Mouse (Mus musculus): ENCODE data around the gene Mgam. TPM values are rescaled to one million over a fixed set of nuclear protein-coding genes. Genes with fewer than 3 reads are reported as not detected.

Mgam gene
- polyA plus RNA-seq, 1 experiment from 2014 or later: not detected

DNA sequence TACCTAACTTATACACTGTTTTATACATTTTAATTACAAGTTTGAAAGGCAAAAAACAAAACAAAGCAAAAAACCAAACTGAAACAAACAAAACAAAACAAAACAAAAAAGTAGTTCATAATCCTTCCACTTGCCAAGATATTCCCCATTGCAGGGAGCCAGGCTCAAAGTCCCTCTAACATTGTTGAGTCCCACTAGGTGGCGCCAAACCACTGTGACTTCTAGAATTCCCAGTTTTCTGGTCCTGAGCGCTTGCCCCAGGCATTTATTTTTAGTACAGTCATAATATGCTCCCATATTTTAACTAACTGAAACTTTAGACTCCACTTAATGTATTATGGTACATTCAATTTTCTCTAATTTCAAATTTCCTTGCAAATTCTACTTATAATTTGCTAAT, 10.7 kb upstream of the Mgam start:
- Histone ChIP-seq H3K36me3 (ENCODE audit: control insufficient read depth, insufficient read depth, low read length) (no peaks in the 10 kb centered on the region), H3K27ac (ENCODE audit: low read length) (no peak overlapping the region), H3K9me3 (replicated peaks; ENCODE audit: control insufficient read depth, low read length, poor library complexity, severe bottlenecking) (no peaks in the 10 kb centered on the region), H3K27me3 (ENCODE audit: control insufficient read depth, insufficient read depth, low read depth, low read length) (no peaks in the 10 kb centered on the region), H3K4me2 (ENCODE audit: low read length) (no peak overlapping the region), H3K4me3 (ENCODE audit: low read depth, low read length) (no peak overlapping the region), H3K4me1 (ENCODE audit: control insufficient read depth, insufficient read depth, low read length) (no peaks in the 10 kb centered on the region), H3K9ac (ENCODE audit: low read depth, low read length) (no peak overlapping the region)
- 18% methylated on average over 2 of the region's 2 CpGs for WGBS
- ATAC-seq: peak; percentile 56; the same call in 1 of the 2 replicates

DNA sequence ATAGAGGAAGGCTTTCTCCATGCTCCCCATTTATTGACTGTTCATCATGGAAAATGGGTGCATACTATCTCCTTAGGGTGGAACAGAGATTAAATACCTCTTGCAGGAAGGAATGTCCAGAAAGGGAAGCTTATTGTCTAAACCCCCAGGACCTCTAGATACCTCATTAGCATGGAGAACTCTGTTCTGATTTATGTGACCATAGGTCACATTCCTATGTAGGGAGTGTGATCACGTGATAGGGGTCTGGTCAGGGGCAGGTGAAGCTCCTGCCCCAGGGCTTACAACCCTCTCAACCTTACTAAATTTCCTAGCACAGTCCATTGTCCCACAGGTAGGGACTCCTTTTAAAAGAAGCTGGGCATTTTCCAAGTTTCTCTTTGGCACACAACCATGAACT, 2.5 kb upstream of the Mgam start:
- 69% methylated on average over 1 of the region's 1 CpGs for WGBS
- H3K36me3 ChIP-seq (ENCODE audit: control insufficient read depth, insufficient read depth, low read length): no peaks in the 10 kb centered on the region
- H3K27me3 ChIP-seq (ENCODE audit: control insufficient read depth, insufficient read depth, low read depth, low read length): no peaks in the 10 kb centered on the region
- H3K9me3 ChIP-seq (replicated peaks; ENCODE audit: control insufficient read depth, low read length, poor library complexity, severe bottlenecking): no peaks in the 10 kb centered on the region
- H3K4me3 ChIP-seq (ENCODE audit: low read depth, low read length): no peak overlapping the region
- H3K4me1 ChIP-seq (ENCODE audit: control insufficient read depth, insufficient read depth, low read length): no peaks in the 10 kb centered on the region
- no peak overlapping the region for H3K9ac ChIP-seq (ENCODE audit: low read depth, low read length)
- no peak overlapping the region for H3K27ac ChIP-seq (ENCODE audit: low read length)
- ATAC-seq: no peak
- H3K4me2 ChIP-seq (ENCODE audit: low read length): no peak overlapping the region

DNA sequence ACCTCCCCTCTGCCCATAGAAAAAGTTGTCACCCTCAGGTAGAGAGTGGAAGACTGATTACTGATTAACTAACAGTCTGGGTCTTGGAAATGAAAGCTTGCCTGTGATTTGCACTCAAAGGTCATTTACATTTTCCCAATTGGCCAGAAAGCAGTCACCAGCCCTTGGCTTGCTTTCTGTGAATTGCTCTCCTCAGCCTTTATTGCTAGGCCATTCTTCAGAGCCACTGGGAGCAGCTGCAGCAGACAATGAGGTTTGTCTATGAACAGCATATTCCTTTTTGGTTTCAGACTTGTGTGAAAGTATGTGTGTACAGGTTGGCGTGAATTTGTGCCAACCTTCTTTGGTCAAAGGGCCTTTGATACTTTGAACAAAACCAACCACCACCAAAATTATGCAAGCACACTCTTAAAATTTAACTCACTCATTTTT, 6.0 kb downstream of the Mgam start:
- WGBS: 48% methylated on average over 1 of the region's 1 CpGs
- ATAC-seq: no peak
- no peak overlapping the region for H3K27ac ChIP-seq (ENCODE audit: low read length)

DNA sequence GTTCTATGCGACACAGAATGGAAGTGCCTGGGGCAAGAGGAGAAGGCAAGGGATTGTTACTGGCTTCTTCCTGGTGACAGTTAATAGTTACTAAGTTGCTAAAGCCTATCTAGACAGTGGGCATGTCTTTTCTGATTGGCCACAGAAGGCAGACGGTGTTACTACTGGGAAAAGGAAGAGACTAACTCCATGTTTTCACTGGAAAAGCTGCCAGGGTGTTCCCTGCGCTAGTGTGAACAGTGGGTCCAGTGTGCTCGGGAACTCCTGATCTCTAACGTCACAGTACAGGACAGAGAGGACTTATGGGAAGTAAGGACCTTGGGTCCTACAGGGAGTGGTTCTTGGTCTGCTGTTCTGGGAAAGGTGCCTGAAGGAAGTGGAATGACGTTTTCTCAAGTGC, 6.9 kb downstream of the Mgam start:
- Histone ChIP-seq H3K4me3 (ENCODE audit: low read depth, low read length) (no peak overlapping the region), H3K27me3 (ENCODE audit: control insufficient read depth, insufficient read depth, low read depth, low read length) (no peaks in the 10 kb centered on the region), H3K4me1 (ENCODE audit: control insufficient read depth, insufficient read depth, low read length) (no peaks in the 10 kb centered on the region), H3K9ac (ENCODE audit: low read depth, low read length) (no peak overlapping the region), H3K27ac (ENCODE audit: low read length) (no peak overlapping the region), H3K4me2 (ENCODE audit: low read length) (no peak overlapping the region), H3K9me3 (replicated peaks; ENCODE audit: control insufficient read depth, low read length, poor library complexity, severe bottlenecking) (no peaks in the 10 kb centered on the region), H3K36me3 (ENCODE audit: control insufficient read depth, insufficient read depth, low read length) (no peaks in the 10 kb centered on the region)
- 82% methylated on average over 6 of the region's 6 CpGs for WGBS
- no peak for ATAC-seq

More for the DNA sequence above, 6.0 kb downstream of the Mgam start:
- H3K9ac ChIP-seq (ENCODE audit: low read depth, low read length): no peak overlapping the region
- no peaks in the 10 kb centered on the region for H3K36me3 ChIP-seq (ENCODE audit: control insufficient read depth, insufficient read depth, low read length)
- no peaks in the 10 kb centered on the region for H3K4me1 ChIP-seq (ENCODE audit: control insufficient read depth, insufficient read depth, low read length)
- H3K4me3 ChIP-seq (ENCODE audit: low read depth, low read length): no peak overlapping the region
- H3K9me3 ChIP-seq (replicated peaks; ENCODE audit: control insufficient read depth, low read length, poor library complexity, severe bottlenecking): no peaks in the 10 kb centered on the region
- H3K27me3 ChIP-seq (ENCODE audit: control insufficient read depth, insufficient read depth, low read depth, low read length): no peaks in the 10 kb centered on the region
- no peak overlapping the region for H3K4me2 ChIP-seq (ENCODE audit: low read length)

DNA sequence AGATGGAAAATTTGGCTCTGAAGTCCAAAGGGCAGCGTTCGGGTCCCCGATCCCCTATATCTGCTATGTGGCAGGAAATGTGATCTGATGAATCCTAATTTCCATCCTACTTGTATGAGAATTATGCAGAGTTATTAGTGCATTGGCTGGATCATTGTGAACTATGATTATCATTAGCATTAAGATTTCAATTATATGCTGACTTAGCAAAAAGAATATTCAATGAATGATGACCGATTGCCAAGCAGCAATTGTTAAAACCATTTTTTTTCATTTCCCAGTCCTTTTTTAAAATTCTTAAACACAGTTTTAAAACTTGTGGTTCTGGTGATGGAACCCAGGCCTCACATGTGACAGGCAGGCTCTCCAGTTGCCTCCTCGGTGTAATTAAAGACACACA, 9.1 kb downstream of the Mgam start:
- ATAC-seq: no peak
- Histone ChIP-seq H3K27ac (ENCODE audit: low read length) (no peak overlapping the region), H3K4me2 (ENCODE audit: low read length) (no peak overlapping the region), H3K9ac (ENCODE audit: low read depth, low read length) (no peak overlapping the region), H3K36me3 (ENCODE audit: control insufficient read depth, insufficient read depth, low read length) (no peaks in the 10 kb centered on the region), H3K27me3 (ENCODE audit: control insufficient read depth, insufficient read depth, low read depth, low read length) (no peaks in the 10 kb centered on the region), H3K9me3 (replicated peaks; ENCODE audit: control insufficient read depth, low read length, poor library complexity, severe bottlenecking) (no peaks in the 10 kb centered on the region), H3K4me3 (ENCODE audit: low read depth, low read length) (no peak overlapping the region), H3K4me1 (ENCODE audit: control insufficient read depth, insufficient read depth, low read length) (no peaks in the 10 kb centered on the region)
- WGBS: 92% methylated on average over 5 of the region's 5 CpGs

DNA sequence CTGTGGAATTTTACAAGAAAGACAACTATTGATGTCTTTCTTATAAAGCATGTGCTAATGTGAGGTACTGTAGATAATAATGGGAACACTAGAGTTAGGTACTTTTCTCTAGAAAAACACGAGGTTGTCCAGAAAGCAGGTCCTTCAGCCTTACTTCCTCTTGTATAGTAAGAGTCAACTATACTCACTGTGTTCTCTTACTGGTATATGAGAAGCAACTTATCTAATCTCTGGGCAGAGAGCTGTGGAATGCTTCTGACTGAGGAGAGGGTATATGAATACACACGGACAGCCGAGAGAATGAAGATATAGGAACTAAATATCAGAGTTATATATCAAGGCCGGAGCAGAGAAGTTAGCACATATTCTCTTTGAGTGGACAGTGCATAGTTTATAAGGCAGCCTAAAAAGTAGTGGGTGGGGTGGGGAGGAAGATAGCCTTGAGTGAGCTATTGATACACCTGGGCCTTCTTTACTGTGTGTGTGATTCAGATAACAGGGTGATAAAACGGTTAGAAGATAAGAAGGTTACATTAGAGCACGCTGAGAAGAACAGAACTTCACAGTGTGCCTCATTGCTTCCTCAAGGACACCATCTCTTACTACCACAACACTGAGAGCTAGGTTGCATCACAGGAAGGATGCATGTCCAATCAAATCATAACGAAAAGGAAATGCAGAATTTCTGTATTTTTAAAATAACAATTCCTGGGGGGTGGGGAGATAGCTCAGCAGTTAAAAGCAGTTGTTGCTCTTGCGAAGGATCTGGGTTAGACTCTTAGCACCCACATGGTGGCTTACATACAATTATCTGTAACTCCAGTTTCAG, 12.3 kb downstream of the Mgam start:
- H3K4me3 ChIP-seq (ENCODE audit: low read depth, low read length): no peak overlapping the region
- H3K4me2 ChIP-seq (ENCODE audit: low read length): no peak overlapping the region
- H3K9me3 ChIP-seq (replicated peaks; ENCODE audit: control insufficient read depth, low read length, poor library complexity, severe bottlenecking): no peaks in the 10 kb centered on the region
- ATAC-seq: no peak
- H3K27ac ChIP-seq (ENCODE audit: low read length): no peak overlapping the region
- H3K27me3 ChIP-seq (ENCODE audit: control insufficient read depth, insufficient read depth, low read depth, low read length): no peaks in the 10 kb centered on the region
- H3K4me1 ChIP-seq (ENCODE audit: control insufficient read depth, insufficient read depth, low read length): no peaks in the 10 kb centered on the region; the same call in 1 of the 2 replicates
- 89% methylated on average over 8 of the region's 8 CpGs for WGBS
- H3K9ac ChIP-seq (ENCODE audit: low read depth, low read length): no peak overlapping the region
- H3K36me3 ChIP-seq (ENCODE audit: control insufficient read depth, insufficient read depth, low read length): no peaks in the 10 kb centered on the region

DNA sequence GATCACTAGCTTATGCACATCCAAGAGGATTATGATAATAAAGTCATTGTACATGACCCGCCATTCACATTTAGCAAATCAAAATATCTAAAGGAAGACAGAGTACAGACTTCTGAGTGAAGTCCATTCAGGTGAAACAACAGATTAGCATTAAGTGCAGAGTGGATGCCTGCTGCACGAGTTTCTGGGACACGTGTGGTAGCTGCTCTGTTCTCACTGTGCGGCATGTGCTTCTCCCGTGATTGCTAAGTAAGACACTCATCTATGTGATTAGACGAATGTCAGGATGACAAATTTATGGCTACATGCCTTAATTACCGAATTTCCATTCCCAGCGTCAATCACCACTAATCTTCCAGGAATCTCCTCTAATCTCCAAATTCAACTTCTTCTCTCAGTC, 17.1 kb downstream of the Mgam start:
- 53% methylated on average over 8 of the region's 8 CpGs for WGBS
- no peak overlapping the region for H3K4me3 ChIP-seq (ENCODE audit: low read depth, low read length)
- H3K9ac ChIP-seq (ENCODE audit: low read depth, low read length): no peak overlapping the region
- H3K36me3 ChIP-seq (ENCODE audit: control insufficient read depth, insufficient read depth, low read length): no peaks in the 10 kb centered on the region
- no peak for ATAC-seq
- no peak overlapping the region for H3K4me2 ChIP-seq (ENCODE audit: low read length)
- H3K27me3 ChIP-seq (ENCODE audit: control insufficient read depth, insufficient read depth, low read depth, low read length): no peaks in the 10 kb centered on the region
- H3K9me3 ChIP-seq (replicated peaks; ENCODE audit: control insufficient read depth, low read length, poor library complexity, severe bottlenecking): no peaks in the 10 kb centered on the region
- no peaks in the 10 kb centered on the region; the same call in 1 of the 2 replicates for H3K4me1 ChIP-seq (ENCODE audit: control insufficient read depth, insufficient read depth, low read length)
- H3K27ac ChIP-seq (ENCODE audit: low read length): no peak overlapping the region

DNA sequence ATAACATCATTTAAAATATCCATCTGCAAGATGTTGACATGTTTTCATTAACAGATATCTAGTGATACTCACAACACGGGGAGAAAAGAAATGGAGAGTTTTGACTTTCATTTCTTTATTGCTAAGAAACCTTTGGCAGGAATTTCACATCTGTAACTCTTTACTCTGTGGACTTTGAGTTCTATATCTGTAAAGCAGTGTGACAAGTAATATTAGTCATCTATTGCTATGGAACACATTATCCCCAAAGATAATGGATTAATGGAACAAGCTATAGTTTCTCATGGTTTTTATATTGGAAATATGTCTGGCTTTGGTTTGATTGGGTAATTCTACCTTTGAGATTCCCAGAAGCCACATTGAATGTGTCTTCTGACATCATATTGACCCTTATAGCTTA, 22.3 kb downstream of the Mgam start:
- no peaks in the 10 kb centered on the region for H3K9me3 ChIP-seq (replicated peaks; ENCODE audit: control insufficient read depth, low read length, poor library complexity, severe bottlenecking)
- ATAC-seq: no peak
- 93% methylated on average over 1 of the region's 1 CpGs for WGBS
- H3K9ac ChIP-seq (ENCODE audit: low read depth, low read length): no peak overlapping the region
- no peak overlapping the region for H3K4me2 ChIP-seq (ENCODE audit: low read length)
- H3K4me1 ChIP-seq (ENCODE audit: control insufficient read depth, insufficient read depth, low read length): no peaks in the 10 kb centered on the region
- no peak overlapping the region for H3K4me3 ChIP-seq (ENCODE audit: low read depth, low read length)
- H3K36me3 ChIP-seq (ENCODE audit: control insufficient read depth, insufficient read depth, low read length): no peaks in the 10 kb centered on the region
- no peak overlapping the region for H3K27ac ChIP-seq (ENCODE audit: low read length)
- H3K27me3 ChIP-seq (ENCODE audit: control insufficient read depth, insufficient read depth, low read depth, low read length): no peaks in the 10 kb centered on the region

DNA sequence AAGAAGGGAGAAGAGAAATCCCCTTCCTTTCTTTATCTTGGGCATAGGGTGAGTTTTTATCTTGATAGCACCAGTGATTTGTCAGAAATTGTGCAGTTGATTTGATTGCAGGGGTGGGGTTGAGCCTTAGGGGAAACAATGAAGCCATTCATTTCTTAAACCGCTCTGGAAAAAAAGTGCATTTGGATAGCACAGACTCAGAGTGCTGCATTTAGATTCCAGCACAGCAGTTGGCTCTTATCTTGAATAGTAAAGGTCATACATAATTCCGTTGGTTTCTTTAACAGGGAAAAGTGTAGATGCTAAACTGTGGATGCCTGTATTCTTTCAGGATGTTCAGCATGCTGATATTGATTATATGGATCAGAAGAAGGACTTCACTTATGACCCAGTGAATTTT, 32.3 kb downstream of the Mgam start:
- Histone ChIP-seq H3K4me1 (ENCODE audit: control insufficient read depth, insufficient read depth, low read length) (no peaks in the 10 kb centered on the region), H3K27me3 (ENCODE audit: control insufficient read depth, insufficient read depth, low read depth, low read length) (no peaks in the 10 kb centered on the region), H3K27ac (ENCODE audit: low read length) (no peak overlapping the region), H3K4me2 (ENCODE audit: low read length) (no peak overlapping the region), H3K36me3 (ENCODE audit: control insufficient read depth, insufficient read depth, low read length) (no peaks in the 10 kb centered on the region), H3K4me3 (ENCODE audit: low read depth, low read length) (no peak overlapping the region), H3K9ac (ENCODE audit: low read depth, low read length) (no peak overlapping the region), H3K9me3 (replicated peaks; ENCODE audit: control insufficient read depth, low read length, poor library complexity, severe bottlenecking) (no peaks in the 10 kb centered on the region)
- 12% methylated on average over 2 of the region's 2 CpGs for WGBS
- ATAC-seq: no peak
